Mouse (Mus musculus) bone marrow macrophage, adult 2 months (primary cell): ENCODE results near the gene Rnft1.

Source experiments
- CTCF ChIP-seq: IDR thresholded peaks from 2 replicates; pipeline ENCODE4 v1.5.1; 2012; ENCODE audit warnings: low read depth, mild to moderate bottlenecking, low read length, moderate library complexity
- POLR2A ChIP-seq: IDR thresholded peaks from 2 replicates; pipeline ENCODE4 v1.6.1; 2012; ENCODE audit warnings: mild to moderate bottlenecking, low read depth, low read length, borderline replicate concordance

DNA sequence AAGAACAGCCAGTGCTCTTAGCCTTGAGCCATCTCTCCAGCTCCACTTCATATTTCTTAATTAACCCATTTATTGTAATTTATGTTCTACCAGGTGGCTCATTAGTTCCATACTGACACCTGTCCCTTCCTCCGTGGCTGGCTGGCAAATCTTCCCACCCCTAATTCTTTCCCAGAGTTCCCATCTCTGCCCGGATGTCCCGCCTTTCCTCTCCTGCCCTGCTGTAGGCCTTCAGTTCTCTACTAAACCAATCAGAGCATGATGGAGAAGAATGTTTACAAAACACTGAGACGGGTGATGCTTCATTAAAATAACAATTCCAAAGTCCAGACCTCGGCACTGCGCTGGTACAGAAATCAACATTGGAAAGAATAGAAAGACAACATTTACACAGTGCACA, 25.6 kb upstream of the Rnft1 start:
- TF ChIP-seq CTCF: no peak
- TF ChIP-seq POLR2A: no peak
